Mouse (Mus musculus): ENCODE results near the gene Gm13691. TPM values are rescaled to one million over a fixed set of nuclear protein-coding genes. Genes with fewer than 3 reads are reported as not detected.
"Not testable (repeated sequence)": the region's sequence is repeated elsewhere in the genome, so short reads cannot be mapped to it uniquely, and the experiment has no call there.

The Gm13691 gene
- polyA plus RNA-seq, 1 experiment: not detected

- no peak for TF ChIP-seq POLR2A (IDR thresholded peaks at IDR 0.05; ENCODE audit: borderline replicate concordance, low read depth, low read length)
- no peak for TF ChIP-seq CTCF (IDR thresholded peaks at IDR 0.05; ENCODE audit: low read depth, low read length)
Measured at GRCm38 (mm10) chr2:84032505-84032904, 42.2 kb downstream of the Gm13691 start.

GRCm38 (mm10) chr2:84035997-84036396 lies 45.6 kb downstream of the Gm13691 start:
- Histone ChIP-seq H3K4me1 (ENCODE audit: control insufficient read depth, insufficient read depth, low read length) (peaks cover 2% of the 10 kb centered on the region; the same call in 1 of the 2 replicates), H3K27ac (ENCODE audit: insufficient read depth, low read depth, low read length) (no peak overlapping the region), H3K4me3 (ENCODE audit: insufficient read depth, low read length) (no peak overlapping the region)
- TF ChIP-seq CTCF (IDR thresholded peaks at IDR 0.05; ENCODE audit: low read depth, low read length): no peak
- TF ChIP-seq POLR2A (IDR thresholded peaks at IDR 0.05; ENCODE audit: borderline replicate concordance, low read depth, low read length): no peak

More at GRCm38 (mm10) chr2:84032505-84032904, 42.2 kb downstream of the Gm13691 start:
- H3K27ac ChIP-seq (ENCODE audit: insufficient read depth, low read depth, low read length): no peak overlapping the region
- no peaks in the 10 kb centered on the region for H3K4me1 ChIP-seq (ENCODE audit: control insufficient read depth, insufficient read depth, low read length)
- H3K4me3 ChIP-seq (ENCODE audit: insufficient read depth, low read length): no peak overlapping the region

GRCm38 (mm10) chr2:84037304-84037703 lies 47.0 kb downstream of the Gm13691 start:
- Histone ChIP-seq H3K4me1 (ENCODE audit: control insufficient read depth, insufficient read depth, low read length) (peaks cover 2% of the 10 kb centered on the region; the same call in 1 of the 2 replicates), H3K27ac (ENCODE audit: insufficient read depth, low read depth, low read length) (no peak overlapping the region), H3K4me3 (ENCODE audit: insufficient read depth, low read length) (no peak overlapping the region)
- TF ChIP-seq POLR2A (IDR thresholded peaks at IDR 0.05; ENCODE audit: borderline replicate concordance, low read depth, low read length) (no peak), CTCF (IDR thresholded peaks at IDR 0.05; ENCODE audit: low read depth, low read length) (no peak)

- not testable (repeated sequence) for H3K4me3 ChIP-seq (ENCODE audit: insufficient read depth, low read length); H3K4me1 ChIP-seq (ENCODE audit: control insufficient read depth, insufficient read depth, low read length); H3K27ac ChIP-seq (ENCODE audit: insufficient read depth, low read depth, low read length)
Measured at GRCm38 (mm10) chr2:84037943-84038342, 47.6 kb downstream of the Gm13691 start.

GRCm38 (mm10) chr2:84039277-84039676 lies 48.9 kb downstream of the Gm13691 start:
- H3K4me3 ChIP-seq (ENCODE audit: insufficient read depth, low read length): no peak overlapping the region
- peaks cover 2% of the 10 kb centered on the region; the same call in 1 of the 2 replicates for H3K4me1 ChIP-seq (ENCODE audit: control insufficient read depth, insufficient read depth, low read length)
- no peak for TF ChIP-seq CTCF (IDR thresholded peaks at IDR 0.05; ENCODE audit: low read depth, low read length)
- no peak for TF ChIP-seq POLR2A (IDR thresholded peaks at IDR 0.05; ENCODE audit: borderline replicate concordance, low read depth, low read length)
- no peak overlapping the region for H3K27ac ChIP-seq (ENCODE audit: insufficient read depth, low read depth, low read length)

Other genes with a start within 250 kb of the Gm13691 start
- 0.09 and 0.15 TPM in 2 replicates for gene Fam171b, start 177.9 kb upstream of the Gm13691 start, polyA plus RNA-seq (2012; ENCODE audit: insufficient read depth, insufficient read length, missing spikeins)
- not detected in 2 replicates for gene Zswim2, start 49.3 kb upstream of the Gm13691 start, polyA plus RNA-seq (2012; ENCODE audit: insufficient read depth, insufficient read length, missing spikeins)
- gene Gm13698, start 34.9 kb upstream of the Gm13691 start, polyA plus RNA-seq (2012; ENCODE audit: insufficient read depth, insufficient read length, missing spikeins): not detected in 2 replicates
- gene Gm13693, start 29.1 kb upstream of the Gm13691 start, polyA plus RNA-seq (2012; ENCODE audit: insufficient read depth, insufficient read length, missing spikeins): not detected in 2 replicates
- gene Gm13695, start 23.2 kb upstream of the Gm13691 start, polyA plus RNA-seq (2012; ENCODE audit: insufficient read depth, insufficient read length, missing spikeins): not detected in 2 replicates
- gene Gm13696, start 17.4 kb upstream of the Gm13691 start, polyA plus RNA-seq (2012; ENCODE audit: insufficient read depth, insufficient read length, missing spikeins): not detected in 2 replicates
- not detected in 2 replicates for gene Gm13694, start 11.6 kb upstream of the Gm13691 start, polyA plus RNA-seq (2012; ENCODE audit: insufficient read depth, insufficient read length, missing spikeins)
- not detected in 2 replicates for gene Gm13697, start 5.8 kb upstream of the Gm13691 start, polyA plus RNA-seq (2012; ENCODE audit: insufficient read depth, insufficient read length, missing spikeins)